Mouse (Mus musculus): ENCODE data around the gene Cttn. TPM values are rescaled to one million over a fixed set of nuclear protein-coding genes. Genes with fewer than 3 reads are reported as not detected.

Gene Cttn
- polyA plus RNA-seq, 1 experiment: 120 TPM

Other genes with a start within 250 kb of the Cttn start
- gene Ppfia1, start 82.7 kb upstream of the Cttn start, polyA plus RNA-seq (2012; fragmentation: generic; extraction: Trizol): 17.8 TPM
- 5.7 TPM for gene Fadd, start 111.5 kb upstream of the Cttn start, polyA plus RNA-seq (2012; fragmentation: generic; extraction: Trizol)